Mouse (Mus musculus) intestine, embryonic 14.5 days (tissue): ENCODE data around the gene Gm3642. TPM values are rescaled to one million over a fixed set of nuclear protein-coding genes. Genes with fewer than 3 reads are reported as not detected.
"Not testable (repeated sequence)": the region's sequence is repeated elsewhere in the genome, so short reads cannot be mapped to it uniquely, and the experiment has no call there.

Experiments used
- ATAC-seq: fragments of 200-750 bp; cut with Nextera tagmentation; replicated peaks from 2 replicates; pipeline ENCODE4 v1.8.0; 2017; ENCODE audit warnings: low read depth, moderate number of reproducible peaks, moderate TSS enrichment, moderate library complexity; ENCODE audit not compliant: low FRiP score, low TSS enrichment
- DNase-seq: peaks from one replicate; pipeline ENCODE4 v3.0.0-alpha.2; 2018; ENCODE audit warnings: low spot score
- H3K27ac ChIP-seq: fragments of 300-500 bp; sonication (generic); 2 replicates; pipeline ENCODE4 v1.5.1; 2014; ENCODE audit warnings: low read depth, mild to moderate bottlenecking, control low read depth
- H3K27me3 ChIP-seq: fragments of 300-500 bp; sonication (generic); replicated peaks from 2 replicates; pipeline ENCODE4 v1.6.1; 2014; ENCODE audit warnings: low read length, control low read depth; ENCODE audit not compliant: control insufficient read depth, insufficient read depth
- H3K36me3 ChIP-seq: fragments of 300-500 bp; sonication (generic); 2 replicates; pipeline ENCODE4 v1.6.1; 2014; ENCODE audit warnings: low read length, control low read depth; ENCODE audit not compliant: control insufficient read depth, insufficient read depth
- H3K4me1 ChIP-seq: fragments of 300-500 bp; sonication (generic); replicated peaks from 2 replicates; pipeline ENCODE4 v1.6.1; 2014; ENCODE audit warnings: low read length, control low read depth, mixed read lengths; ENCODE audit not compliant: control insufficient read depth, insufficient read depth
- H3K4me2 ChIP-seq: fragments of 300-500 bp; sonication (generic); 2 replicates; pipeline ENCODE4 v1.6.1; 2014; ENCODE audit warnings: low read length
- H3K4me3 ChIP-seq: fragments of 300-500 bp; sonication (generic); 2 replicates; pipeline ENCODE4 v1.5.1; 2014; ENCODE audit warnings: low read depth, low read length, control low read depth, mixed read lengths
- H3K9ac ChIP-seq: fragments of 300-500 bp; sonication (generic); 2 replicates; pipeline ENCODE4 v1.6.1; 2014; ENCODE audit warnings: mild to moderate bottlenecking, low read length
- H3K9me3 ChIP-seq: fragments of 300-500 bp; sonication (generic); 2 replicates; pipeline ENCODE4 v1.6.1; 2016; ENCODE audit warnings: low read length, control low read depth; ENCODE audit not compliant: control insufficient read depth
- WGBS: fragments of 180-500 bp; shearing (Covaris S2); extraction: QIAGEN DNeasy Blood & Tissue Kit; methylation state at CpG from one replicate; pipeline ENCODE4 v1.1.7; 2014; 5-methylcytosine and 5-hydroxymethylcytosine counted together
- polyA plus RNA-seq: library from polyadenylated mRNA; unstranded; fragments of >200 nt; fragmentation: Nextera tagmentation; extraction: Ambion mirVana; gene quantifications from 2 replicates; pipeline ENCODE4 v1.2.1, GENCODE M21; 2014

Gene Gm3642
- not detected in 2 replicates for polyA plus RNA-seq

DNA sequence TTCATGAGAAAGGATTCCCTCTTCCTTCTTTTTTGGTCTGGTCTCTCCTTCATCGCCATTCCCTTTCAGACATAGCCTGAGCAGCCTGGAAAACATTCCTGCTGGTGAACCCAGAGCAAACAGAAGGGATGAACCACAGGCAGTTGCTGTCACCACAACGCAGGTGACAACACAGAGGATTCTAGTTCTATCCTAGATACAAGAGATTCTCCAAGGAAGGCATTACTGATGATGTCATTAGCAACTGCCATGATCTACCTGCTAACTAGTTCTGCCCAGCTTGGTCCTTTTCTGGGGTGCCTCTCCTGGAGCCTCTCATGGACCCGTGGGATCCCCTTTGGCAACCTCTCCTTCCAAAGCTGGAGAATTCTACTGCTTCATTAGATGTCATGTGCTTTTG lies at the start of gene Gm3642:
TSS of gene Gm3642 (minus strand) at position 101 of the 400 bp plus-strand sequence.
- WGBS, result no CpG with 5 or more reads among the region's 3 CpGs
- DNase-seq, result not testable (repeated sequence)

DNA sequence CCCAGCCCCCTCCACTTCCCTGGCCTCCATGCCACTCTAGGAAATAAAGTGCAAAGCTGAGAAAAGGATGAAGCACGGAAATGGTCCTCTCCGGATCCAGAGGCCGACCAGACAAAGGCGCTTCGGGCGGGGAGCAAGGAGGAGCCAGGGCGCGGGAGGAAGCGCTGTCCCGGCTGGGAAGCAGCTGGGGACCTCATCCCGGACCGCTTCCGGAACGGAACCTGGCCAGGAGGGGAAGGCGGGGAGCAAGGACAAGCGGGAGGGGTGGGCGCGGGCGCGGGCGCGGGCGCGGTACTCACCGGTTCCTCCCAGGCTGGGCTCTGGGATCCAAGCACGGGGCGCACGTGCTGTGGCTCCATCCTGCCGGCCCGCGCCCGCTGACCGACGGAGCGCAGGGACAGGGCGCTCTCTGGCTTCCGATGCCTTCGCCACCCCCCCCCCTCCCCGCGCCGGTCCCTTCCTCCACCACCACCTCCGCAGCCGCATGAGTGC lies 49.5 kb upstream of the Gm3642 start, which contains the start of gene Gm3667:
TSS of gene Gm3667 (minus strand) at position 442 of the 492 bp plus-strand sequence.
- not testable (repeated sequence) for ATAC-seq, H3K27ac ChIP-seq, H3K36me3 ChIP-seq, H3K9me3 ChIP-seq, H3K4me1 ChIP-seq, H3K27me3 ChIP-seq
- Histone ChIP-seq H3K9ac (0 out of 2 replicates have a peak within 1 kb of the TSS, but pooled peaks have one; percentile 32), H3K4me2 (peak within 1 kb of the TSS; percentile 48), H3K4me3 (peak within 1 kb of the TSS; percentile 25)
- 0% methylated on average over 17 of the region's 43 CpGs for WGBS
- DNase-seq, result peak; percentile 49

More for the DNA sequence above, at the start of gene Gm3642:
- H3K27me3 ChIP-seq, ATAC-seq, H3K4me3 ChIP-seq, H3K36me3 ChIP-seq, H3K4me1 ChIP-seq, H3K4me2 ChIP-seq, H3K9me3 ChIP-seq, H3K27ac ChIP-seq, H3K9ac ChIP-seq: not testable (repeated sequence)

DNA sequence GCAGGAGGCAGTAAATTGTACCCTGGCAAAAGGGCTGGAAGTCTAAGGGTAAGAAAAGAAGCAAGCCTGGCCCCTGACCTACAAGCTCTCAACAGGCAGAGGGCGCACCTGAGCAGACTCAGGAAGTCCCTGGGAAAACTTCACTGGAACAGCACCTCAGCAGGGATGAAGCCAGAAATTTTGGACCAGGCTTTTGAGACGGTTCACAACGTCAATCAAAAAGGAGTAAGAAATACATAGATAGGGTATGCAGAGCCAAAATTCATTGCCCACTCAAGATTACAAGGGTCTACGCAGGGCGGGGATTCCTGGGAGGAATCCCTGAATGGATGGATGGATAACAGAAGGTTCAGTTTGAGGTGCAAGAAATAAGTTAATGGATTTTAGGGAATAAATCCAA lies 48.7 kb upstream of the Gm3642 start:
- not testable (repeated sequence) for H3K9me3 ChIP-seq, H3K4me3 ChIP-seq, H3K27me3 ChIP-seq, H3K4me1 ChIP-seq, H3K36me3 ChIP-seq, H3K9ac ChIP-seq, ATAC-seq, H3K27ac ChIP-seq, DNase-seq
- peak overlapping the region; percentile 48 for H3K4me2 ChIP-seq
- 22% methylated on average over 3 of the region's 5 CpGs for WGBS

DNA sequence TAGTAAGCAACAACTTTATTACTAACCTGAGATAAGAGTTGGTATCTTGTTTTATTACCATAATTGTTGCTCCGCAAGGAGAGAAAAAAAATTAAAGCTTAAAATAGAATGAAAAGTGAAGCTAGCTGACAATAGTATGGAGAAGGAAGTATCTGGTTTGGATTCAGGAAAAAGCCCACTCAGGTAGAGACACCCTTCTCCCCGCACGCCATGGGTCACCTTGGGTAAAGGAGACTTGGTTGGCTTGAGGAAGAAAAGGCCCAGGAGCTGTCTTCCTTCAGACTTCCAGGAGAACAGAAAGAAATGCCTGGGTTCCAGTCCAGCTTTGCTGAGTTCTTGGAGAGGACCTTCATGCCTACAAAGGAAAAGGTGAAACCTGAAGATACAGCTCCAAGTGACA lies 16.8 kb downstream of the Gm3642 start:
- H3K27ac ChIP-seq, H3K4me1 ChIP-seq, ATAC-seq, H3K4me3 ChIP-seq, H3K27me3 ChIP-seq, H3K9ac ChIP-seq, H3K4me2 ChIP-seq, DNase-seq, H3K36me3 ChIP-seq, H3K9me3 ChIP-seq: not testable (repeated sequence)
- WGBS, result 88% methylated on average over 3 of the region's 3 CpGs

Other genes starting within 250 kb of the Gm3642 start
- 0.91 TPM in 1 of 2 replicates, not detected in the other for gene Gm3629, start 249.7 kb downstream of the Gm3642 start, polyA plus RNA-seq
- not detected in 2 replicates for gene Gm3460, start 217.9 kb downstream of the Gm3642 start, polyA plus RNA-seq
- gene Gm10251, start 156.1 kb downstream of the Gm3642 start, polyA plus RNA-seq, result not detected in 2 replicates
- gene Gm8050, start 120.1 kb downstream of the Gm3642 start, polyA plus RNA-seq, result not detected in 2 replicates
- 5.6 and 5.8 TPM in 2 replicates for gene Gm3636, start 98.0 kb downstream of the Gm3642 start, polyA plus RNA-seq
- gene Gm8362, start 65.9 kb downstream of the Gm3642 start, polyA plus RNA-seq, result not detected in 2 replicates
- 1.2 and 1.5 TPM in 2 replicates for gene Gm3667, start 49.7 kb upstream of the Gm3642 start, polyA plus RNA-seq
- gene Gm6356, start 133.5 kb upstream of the Gm3642 start, polyA plus RNA-seq, result not detected in 2 replicates
- 1.1 and 1.3 TPM in 2 replicates for gene Gm10406, start 187.1 kb upstream of the Gm3642 start, polyA plus RNA-seq
- gene Gm3685, start 204.7 kb upstream of the Gm3642 start, polyA plus RNA-seq, result not detected in 2 replicates